Mouse (Mus musculus) brain, adult 2 months (tissue): ENCODE data around the gene Gdpd1.
"Not testable (repeated sequence)": the region's sequence is repeated elsewhere in the genome, so short reads cannot be mapped to it uniquely, and the experiment has no call there.

Source experiments
- DNase-seq: peaks from one replicate; pipeline ENCODE4 v3.0.0; 2011; ENCODE audit warnings: low read depth, low spot score

Gdpd1 gene

DNA sequence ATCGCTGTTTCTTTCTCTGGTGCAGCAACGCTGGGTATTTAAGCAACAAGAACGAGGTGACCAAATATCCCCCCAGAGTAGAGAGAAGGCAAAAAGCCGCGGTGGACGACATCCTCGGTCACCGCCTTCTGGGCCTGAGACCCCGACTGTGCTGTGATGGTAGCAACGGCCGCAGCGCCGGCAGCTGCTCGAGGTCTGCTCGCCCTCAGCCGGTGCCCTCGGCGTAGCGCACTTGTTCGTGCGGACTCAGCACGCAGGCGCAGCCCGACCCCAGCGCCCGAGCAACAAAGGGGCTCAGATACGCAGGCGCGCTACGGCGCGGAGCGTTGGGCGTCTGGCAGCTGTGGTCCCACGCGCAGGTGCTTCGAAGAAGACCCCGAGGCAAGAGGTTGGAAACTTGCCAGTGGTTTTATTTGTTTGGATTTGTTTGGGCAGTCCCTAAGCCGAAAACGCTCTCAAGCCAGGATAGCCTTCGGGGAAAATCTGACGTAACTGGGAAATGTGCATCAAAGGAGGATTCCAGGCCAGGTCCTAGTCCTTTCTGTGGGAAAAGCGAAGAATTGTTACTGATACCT, at the start of gene Gdpd1:
Gene Gdpd1, minus strand, starts transcription at position 197 of the 575 bp plus-strand sequence.
- DNase-seq, result peak; percentile 97

GRCm38 (mm10) chr11:87121864-87122263, 48.0 kb upstream of the Gdpd1 start:
- no peak for DNase-seq

GRCm38 (mm10) chr11:87110172-87110909, 36.5 kb upstream of the Gdpd1 start:
- DNase-seq, result no peak

- peak; percentile 27 for DNase-seq
Measured at GRCm38 (mm10) chr11:87109519-87110171, 35.8 kb upstream of the Gdpd1 start.

GRCm38 (mm10) chr11:87108755-87109518, 35.1 kb upstream of the Gdpd1 start, which contains the start of gene Ska2:
Gene Ska2 (plus strand): TSS chr11:87109234.
- peak; percentile 100 for DNase-seq

- DNase-seq, result no peak
Measured at GRCm38 (mm10) chr11:87108409-87108754, 34.5 kb upstream of the Gdpd1 start, which contains the start of gene Prr11. Gene Prr11 (minus strand): TSS chr11:87108708.

- DNase-seq, result no peak
Measured at GRCm38 (mm10) chr11:87087142-87087541, 13.3 kb upstream of the Gdpd1 start.

GRCm38 (mm10) chr11:87086290-87086984, 12.6 kb upstream of the Gdpd1 start, which contains the start of gene Smg8:
Gene Smg8 (minus strand): TSS chr11:87086774.
- peak; percentile 95 for DNase-seq

DNA sequence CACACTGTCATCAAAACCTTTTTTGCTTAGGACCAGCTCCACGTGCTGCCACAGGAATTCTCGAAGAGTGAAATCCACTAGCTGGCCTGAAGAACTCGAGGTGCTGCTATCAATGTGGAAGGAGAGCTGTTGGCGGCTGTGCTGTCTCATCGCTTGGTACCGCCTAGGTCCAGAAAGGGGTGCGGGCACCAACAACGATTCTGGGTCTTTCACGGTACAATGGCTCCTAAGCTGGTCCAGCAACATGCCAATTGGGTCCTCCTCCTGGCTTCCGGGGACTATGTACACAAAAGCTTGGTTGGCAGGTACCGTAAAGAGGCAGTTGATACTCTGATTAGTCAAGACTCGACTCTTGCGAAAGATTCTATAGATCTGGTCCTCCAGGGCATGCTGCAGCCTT, 11.6 kb upstream of the Gdpd1 start:
- DNase-seq, result no peak

DNA sequence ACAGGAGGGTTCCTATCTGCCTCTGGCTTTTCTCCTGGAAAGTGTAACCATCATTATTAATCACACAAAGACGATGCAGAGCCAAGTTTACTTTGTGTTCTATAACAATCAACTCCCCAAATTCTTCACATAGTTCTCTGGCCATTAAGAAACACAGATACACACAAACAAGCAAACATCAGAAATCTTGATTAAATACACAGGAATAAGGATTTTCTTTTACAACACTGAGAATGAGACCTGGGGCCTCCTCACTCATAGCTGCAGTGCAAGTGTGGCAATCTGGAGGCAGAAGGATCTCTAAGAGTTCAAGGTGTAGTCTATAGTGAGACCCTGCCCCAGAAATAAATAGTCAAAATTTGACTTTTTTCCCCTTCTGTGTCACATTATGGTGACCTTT, 9.8 kb upstream of the Gdpd1 start:
- no peak for DNase-seq

DNA sequence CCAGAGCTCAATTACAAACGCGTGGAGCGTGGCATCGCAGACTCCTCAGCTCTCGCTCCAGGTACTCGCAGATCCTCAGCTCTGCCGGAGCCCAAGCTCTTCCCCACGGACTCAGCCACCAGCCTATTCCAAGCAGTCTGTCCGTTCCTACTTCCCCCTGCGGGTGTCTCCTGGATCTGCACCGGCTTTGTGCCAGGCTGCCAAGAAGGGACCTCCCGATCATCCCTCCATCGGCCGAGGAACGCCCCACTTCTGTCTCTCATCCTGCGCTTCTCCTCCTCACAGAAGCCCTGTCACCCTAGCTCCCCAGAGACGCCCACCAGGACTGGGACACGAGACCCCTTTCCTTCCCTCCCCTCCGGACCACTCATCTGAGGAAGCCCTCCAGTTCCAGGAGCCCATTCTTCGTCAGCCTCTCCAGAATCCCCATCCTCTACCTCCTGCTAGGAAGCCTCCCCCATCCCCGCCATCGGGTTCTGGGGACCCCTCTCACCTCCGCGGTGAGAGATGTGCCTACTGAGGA, 458 bp downstream of the Gdpd1 start:
- DNase-seq, result peak; percentile 91

DNA sequence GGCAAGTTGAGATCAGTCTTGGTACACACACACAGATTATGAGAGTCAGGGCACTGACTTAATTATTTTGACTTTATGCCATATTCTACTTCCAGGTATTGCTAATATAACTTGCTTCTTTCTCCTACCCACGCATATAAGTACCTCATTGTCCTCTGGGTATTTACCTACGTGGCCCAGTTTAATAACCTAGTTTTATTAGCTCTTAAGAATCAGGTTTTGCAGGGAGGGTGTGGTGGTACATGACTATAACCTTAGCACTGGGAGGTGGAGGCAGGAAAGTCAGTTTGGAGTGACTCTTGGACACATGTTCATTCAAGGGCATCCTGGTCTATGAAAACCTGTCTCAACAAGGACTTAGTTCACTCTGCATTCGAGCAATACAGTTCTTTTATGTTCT, 11.8 kb downstream of the Gdpd1 start:
- DNase-seq, result no peak

DNA sequence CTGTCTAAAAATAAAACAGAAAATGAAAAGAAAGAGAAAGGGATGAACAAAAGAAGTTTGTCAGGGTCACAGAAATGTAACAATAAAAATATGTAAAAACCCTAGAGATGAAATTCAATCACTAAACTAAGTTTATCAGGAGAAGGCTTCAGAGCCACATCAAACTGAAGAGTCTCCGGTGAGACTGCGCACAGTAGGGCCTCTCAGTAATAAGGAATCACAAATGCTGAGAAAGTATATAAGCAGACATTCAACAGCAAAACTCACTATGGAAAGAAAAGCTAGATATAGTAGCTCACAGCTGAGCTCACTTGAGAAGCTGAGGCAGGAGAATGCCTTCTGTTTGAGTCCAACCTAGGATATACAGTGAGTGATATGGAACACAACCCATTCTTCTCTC, 13.5 kb downstream of the Gdpd1 start:
- DNase-seq, result no peak

DNA sequence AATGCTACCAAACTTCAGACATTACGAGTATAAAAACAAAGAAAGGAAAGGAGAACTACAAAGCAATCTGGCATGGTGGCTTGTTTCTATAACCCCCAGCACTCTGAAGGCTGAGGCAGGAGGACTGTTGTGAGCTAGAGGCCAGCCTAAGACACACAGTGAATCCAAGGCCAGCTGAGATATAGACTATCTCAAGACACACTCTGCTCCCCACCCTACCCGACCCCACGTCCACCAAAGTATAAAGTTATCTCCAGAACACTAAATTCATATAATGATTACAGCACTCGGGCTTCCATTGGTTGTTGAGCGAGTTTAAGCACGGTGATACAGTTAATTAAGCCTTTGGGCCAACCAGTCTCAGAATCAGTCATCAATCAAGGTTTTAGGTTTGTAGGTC, 17.6 kb downstream of the Gdpd1 start:
- DNase-seq, result no peak

DNA sequence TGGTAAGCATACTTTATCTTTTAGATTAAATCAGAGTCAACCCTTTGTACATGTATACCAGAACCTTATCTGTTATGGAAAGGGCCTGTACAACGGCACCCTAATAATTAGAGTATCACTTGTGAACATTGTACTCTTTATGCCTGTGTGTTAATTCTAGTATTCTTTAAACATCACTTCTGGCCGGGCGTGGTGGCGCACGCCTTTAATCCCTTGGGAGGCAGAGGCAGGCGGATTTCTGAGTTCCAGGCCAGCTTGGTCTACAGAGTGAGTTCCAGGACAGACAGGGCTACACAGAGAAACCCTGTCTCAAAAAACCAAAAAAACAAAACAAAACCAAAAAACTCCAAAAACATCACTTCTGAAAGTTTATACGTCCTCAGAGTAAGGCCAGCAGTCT, 25.0 kb downstream of the Gdpd1 start:
- not testable (repeated sequence) for DNase-seq

DNA sequence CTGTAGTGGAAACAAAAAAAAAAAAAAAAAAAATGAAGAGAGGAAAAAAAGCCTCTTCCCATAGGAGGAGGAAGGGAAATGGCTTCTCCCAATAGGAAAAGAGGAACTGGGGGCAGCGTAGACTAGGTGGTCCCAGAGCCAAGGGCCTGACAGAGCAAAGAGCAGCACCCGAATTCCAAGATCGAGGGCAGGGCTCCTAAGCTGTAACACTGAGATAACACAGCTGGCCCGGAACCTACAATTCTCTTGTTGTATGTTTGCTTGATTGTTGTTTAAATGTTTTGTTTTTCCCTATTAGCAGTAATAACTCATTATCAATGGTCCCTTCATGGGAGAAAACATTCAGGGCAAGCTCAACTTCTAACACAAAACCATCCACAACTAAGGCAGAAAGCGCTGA, 26.9 kb downstream of the Gdpd1 start:
- no peak for DNase-seq

- DNase-seq, result no peak
Measured at GRCm38 (mm10) chr11:87043052-87043451, 30.8 kb downstream of the Gdpd1 start.

GRCm38 (mm10) chr11:87039307-87039963, 34.4 kb downstream of the Gdpd1 start:
- peak; percentile 43 for DNase-seq

DNA sequence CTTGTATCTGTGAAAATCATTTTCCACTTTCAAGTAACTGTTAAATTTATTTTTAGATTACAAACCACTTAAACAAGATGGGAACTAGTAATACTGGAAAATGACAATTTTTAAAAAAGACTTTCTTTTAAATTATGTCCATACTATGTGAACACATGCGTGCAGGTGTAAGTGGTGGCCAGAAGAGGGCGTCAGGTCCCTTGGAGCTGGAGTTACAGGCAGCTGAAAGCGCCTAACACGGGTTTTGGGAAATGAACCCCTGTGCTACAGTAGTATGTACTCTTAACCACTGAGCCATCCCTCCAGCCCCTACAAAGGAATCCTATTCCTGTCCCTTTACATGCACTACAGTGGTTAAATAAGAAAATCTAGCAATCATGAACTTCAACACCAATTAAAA, 37.7 kb downstream of the Gdpd1 start:
- DNase-seq, result no peak

DNA sequence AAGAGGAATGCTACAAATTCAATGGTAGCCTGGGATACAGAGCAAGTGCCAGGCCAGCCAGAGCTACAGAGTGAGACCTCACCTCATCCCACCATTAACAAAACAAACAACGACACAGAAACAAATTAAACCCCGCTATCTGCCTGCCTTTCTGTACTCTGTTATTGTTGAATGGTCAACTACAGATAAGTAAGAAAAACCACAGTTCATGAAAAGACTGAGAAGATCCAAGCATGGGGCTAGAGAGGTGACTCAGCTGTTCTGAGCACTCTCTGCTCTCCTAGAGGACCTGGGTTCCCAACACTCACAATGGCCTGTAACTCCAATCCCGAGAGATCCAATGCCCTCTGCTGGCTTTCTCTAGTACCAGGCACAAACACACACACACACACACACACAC, 45.6 kb downstream of the Gdpd1 start:
- no peak for DNase-seq
